Mouse (Mus musculus) cerebellum, adult 11-12 months (tissue): ENCODE results near the gene Spast.
A peak's percentile ranks its signal among the peaks of the same experiment; 100 is the strongest.
"Not testable (repeated sequence)": the region's sequence is repeated elsewhere in the genome, so short reads cannot be mapped to it uniquely, and the experiment has no call there.

Experiments
- DNase-seq: peaks from one replicate; pipeline ENCODE4 v3.0.0; 2022

Spast gene

DNA sequence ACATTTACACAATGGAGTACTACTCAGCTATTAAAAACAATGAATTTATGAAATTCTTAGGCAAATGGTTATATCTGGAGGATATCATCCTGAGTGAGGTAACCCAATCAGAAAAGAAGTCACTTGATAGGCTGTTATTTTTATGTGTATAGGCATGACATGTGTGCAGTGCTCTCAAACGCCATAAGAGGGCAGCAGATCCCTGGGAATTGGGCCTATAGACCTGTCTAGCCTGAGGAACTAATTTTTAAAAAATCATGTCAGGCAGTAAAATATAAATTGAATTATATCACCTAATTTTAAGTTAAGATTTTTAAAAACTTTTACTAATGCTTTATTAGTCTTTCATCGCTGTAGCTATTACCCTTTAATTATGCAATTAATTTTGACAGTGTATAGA lies 10.6 kb upstream of the Spast start:
- DNase-seq: not testable (repeated sequence)

DNA sequence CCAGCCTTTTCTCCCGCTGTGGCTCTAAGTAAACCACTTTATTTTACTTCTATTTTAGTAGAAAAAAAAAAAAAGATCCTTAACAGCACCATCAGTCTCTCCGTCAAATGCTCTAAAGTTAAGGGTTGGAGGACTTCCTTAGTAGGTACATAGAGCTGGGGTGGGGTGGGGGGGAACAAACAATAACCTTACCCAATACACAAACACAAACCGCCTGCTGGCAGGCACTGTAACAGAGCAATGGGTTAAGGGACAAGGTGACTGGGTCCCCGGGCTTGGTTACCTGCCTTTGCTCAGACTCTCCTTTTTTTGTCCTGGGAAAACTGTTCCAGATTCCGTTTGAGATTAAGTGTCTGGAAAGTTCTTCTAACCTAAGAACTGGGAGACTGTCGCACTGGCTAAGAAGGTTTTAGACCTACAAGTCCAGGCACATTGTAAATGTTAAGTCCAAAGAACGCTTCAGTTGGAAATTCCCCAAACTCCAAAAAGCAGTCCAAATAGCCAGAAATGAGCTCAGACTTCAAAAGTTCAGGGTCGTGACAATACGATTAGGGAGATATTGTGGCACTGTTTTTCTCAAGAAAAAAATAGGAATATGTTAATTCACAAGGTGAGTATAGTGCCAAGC lies 7.6 kb upstream of the Spast start:
- no peak for DNase-seq

DNA sequence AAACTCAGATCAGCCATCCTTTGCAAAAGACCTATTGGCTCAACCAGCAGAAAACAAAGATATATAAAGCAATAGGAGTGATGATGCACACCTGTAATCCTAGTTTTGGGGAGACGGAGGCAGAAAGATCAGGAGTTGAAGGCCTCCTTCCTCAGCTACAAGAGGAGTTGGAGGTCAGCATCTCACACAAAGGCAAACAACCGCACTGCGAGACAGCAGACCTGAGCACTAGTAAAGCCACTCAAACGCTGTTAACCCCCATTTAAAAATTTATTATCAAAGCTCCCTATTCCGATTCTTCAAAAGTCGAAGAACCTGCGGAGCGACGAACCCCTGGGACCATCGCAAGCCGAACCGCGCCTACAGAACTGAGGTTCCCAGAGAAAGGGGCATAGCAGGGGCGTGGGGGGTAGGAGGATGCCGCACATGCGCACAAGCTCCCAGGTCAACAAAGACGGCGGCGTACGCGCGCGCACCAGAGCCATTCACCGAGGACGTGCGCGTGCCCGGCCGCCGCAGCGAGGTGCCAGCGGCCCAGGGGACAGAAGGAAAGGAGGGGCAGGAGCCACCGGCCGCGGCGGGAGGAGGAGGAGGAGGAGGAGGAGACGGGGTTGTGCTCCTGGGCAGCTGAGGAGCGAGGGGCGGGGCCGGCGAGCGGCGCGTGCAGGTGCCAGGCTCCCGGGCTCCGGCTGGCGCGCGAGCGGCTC lies 409 bp upstream of the Spast start:
- DNase-seq: peak; percentile 97

DNA sequence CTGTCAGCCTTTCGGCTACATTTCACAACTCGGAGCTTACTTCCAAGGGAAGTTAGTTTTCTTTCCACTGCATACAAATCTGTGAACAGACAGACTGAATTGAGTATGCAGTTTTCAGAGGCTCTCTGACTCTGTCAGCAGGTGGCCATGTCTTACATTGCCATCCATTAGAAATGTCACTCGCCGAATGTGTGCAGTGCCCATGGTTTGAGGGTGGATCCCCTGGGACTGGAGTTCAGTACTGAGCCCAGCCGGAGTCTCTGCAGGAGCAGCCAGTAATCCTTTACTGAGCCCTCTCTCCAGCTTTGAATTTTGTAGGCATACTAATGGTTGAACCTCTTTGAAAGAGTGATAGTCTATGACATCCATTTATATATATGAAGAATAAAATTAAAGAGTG lies 2.4 kb downstream of the Spast start:
- no peak for DNase-seq

DNA sequence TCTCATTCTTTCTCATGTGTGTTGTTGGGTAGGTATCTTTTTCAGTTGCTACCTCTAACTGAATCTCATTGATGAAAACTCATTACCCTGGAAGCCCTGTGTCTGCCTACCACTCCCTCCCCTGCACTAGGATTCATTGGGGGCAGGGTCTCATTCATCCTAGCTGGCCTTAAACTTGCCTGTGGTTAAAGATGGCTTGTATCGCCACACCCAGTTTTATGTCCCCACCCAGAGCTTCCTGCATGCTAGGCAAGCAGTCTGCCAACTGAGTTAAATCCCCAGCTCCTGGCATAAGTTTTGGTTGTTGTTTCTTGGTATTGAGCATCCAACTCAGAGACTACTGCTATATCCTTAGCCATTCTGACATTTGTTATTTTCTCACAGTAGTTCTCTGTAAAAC lies 24.8 kb downstream of the Spast start:
- DNase-seq: no peak

DNA sequence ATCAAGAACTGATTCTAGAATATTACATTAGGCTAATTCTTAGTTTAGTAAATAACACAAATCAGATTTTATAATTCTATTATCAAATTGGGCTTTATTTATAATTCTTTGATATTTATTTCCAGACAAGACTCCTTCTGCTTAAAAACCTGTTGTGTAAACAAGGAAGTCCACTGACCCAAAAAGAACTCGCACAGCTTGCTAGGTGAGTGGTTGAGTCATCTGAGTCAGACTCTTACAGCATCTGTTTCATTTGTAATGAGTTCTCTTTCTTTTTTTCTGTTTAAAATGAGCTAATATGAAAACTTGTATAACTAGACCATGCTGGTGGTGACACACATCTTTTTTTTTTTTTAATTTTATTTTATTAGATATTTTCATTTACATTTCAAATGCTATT lies 38.1 kb downstream of the Spast start:
- no peak for DNase-seq

DNA sequence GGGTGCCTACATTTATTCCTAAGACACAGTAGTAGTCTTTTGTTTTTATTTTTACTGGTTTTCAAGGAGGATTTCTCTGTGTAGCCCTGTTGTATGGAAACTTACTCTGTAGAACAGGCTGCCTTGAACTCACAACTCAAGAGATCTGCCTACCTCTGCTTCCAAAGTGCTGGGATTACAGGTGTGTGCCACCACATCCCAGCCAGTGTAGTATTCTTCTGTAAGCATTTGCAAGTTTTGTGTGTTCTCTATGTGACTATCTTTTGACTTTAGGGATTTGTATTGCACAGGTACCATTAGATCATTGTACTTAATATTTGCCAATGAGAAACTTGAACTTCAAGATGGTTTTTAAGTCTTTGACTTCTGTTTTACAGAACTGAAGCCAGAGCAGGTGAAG lies 47.9 kb downstream of the Spast start:
- no peak for DNase-seq

DNA sequence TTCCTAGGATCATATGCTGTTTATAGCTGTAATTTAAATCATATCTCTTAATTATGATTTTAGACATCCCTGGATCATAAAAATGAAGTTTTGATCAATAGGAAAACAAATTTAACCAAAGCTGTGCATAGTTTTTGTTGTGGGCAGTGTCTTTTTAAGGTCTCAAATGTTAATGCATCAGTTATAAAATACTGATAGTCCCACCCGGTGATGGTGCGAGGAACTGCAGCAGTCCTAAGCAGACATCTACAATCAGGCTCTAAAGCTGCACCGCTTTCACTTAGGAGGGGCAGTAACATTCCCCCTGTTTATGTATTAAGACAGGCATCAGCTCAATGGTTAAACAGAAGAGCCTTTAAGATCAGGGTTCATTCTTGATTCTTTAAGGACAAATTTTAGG lies 51.1 kb downstream of the Spast start:
- DNase-seq: no peak

DNA sequence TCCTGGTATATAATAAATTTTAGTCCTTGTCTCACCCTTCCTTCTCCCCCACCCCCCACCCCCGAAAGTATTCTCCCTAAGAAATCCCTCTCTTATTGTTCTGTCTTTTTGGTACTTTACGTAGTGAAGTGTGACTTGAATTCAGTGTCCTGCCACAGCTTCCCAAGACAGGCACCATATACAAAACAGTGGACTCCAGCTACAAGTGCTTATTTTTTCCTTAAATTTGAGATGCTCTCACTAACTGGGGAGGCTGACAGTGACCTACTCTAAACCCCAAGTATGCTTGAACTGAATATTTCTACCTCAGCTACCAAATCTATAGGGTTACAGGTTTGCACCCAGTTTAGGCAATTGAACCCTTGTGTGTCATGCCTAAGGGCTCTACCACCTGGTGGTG lies 55.6 kb downstream of the Spast start:
- no peak for DNase-seq

DNA sequence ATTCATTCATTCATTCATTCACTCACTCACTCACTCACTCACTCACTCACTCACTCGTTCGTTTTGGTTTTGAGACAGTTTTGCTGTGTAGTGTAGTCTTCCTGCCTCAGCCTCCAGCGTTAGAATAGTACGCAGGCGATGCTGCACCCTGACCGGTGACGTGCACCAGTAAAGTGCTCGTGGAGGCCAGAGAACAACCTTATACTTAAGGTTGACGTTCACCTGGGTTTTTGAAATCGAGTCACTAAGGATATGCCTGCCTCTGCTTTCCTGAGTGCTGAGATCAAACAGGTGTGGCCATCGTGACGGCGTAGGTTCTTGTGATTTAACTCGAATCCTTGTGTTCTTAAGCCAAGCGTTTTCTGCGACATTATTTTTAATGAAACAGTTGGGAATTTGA lies 56.1 kb downstream of the Spast start:
- peak; percentile 18 for DNase-seq

DNA sequence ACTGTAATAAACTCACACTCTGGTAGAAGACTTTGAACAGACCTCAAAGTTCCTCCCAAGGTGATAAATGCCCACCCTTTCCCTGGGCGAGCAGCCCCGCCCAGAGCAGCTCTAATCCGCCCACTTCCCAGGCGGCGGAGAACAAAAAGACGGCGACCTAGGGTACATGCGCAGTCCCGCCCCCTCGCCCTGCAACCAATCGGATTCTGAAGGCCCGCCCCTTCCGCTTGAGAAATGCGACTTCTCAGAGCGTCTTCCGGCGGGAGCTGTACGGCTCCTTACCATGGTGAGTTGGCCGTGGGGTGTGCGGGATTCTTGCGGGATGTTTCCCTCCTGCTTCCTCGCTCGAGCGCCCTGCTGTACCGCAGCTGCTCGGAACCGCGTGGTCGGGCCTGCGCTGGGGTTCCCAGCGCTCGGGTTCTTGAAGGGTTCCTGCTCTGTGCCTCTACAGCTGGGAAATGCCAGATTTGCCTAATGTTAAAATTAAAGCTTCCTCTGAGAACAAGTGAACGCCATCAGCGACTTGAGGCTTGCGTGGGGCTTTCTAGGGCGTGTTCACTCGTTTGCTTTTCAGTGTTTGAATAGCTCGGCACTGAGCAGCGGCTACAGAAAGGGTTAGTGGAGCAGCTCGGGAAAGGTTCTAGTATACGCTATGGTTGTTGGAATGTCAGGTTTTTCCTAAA lies 56.7 kb downstream of the Spast start, which contains the start of gene Slc30a6:
Gene Slc30a6, plus strand, starts transcription at position 226 of the 683 bp plus-strand sequence.
- peak; percentile 96 for DNase-seq

DNA sequence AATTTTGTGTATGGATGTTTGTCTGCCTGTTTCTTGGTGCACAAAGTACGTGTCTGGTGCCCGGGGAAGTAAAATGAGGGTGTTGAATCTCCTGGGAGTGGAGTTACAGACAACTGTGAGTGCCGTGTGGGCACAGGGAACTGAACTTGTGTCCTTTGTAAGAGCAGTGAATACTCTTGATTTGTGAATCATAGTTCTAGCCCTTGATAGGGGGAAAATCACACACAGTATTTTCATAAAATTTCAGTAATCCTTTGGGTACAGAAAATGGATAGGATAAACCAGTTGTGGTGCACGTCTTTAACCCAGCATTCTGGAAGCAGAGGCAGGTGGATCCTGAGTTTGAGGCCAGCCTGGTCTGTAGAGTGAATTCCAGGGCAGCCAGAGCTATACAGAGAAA lies 58.0 kb downstream of the Spast start:
- DNase-seq: no peak

DNA sequence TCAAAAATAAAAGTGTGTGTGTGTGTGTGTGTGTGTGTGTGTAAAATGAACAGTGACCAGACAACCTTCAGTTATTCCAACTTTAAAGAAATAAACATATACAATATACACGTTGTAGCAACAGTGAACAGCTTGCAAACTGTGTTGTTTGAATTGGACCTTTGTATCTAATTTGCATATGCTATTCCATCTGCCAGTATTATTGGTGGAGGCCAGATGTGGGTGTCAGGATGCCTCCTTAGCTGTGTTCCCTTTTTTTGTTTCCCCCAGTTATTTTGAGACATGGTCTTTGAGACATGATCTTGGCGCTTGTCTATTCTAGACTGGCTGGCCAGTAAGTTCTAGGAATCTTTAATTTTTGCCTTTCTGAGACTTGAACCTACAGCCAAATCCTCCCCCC lies 58.4 kb downstream of the Spast start:
- DNase-seq: no peak

DNA sequence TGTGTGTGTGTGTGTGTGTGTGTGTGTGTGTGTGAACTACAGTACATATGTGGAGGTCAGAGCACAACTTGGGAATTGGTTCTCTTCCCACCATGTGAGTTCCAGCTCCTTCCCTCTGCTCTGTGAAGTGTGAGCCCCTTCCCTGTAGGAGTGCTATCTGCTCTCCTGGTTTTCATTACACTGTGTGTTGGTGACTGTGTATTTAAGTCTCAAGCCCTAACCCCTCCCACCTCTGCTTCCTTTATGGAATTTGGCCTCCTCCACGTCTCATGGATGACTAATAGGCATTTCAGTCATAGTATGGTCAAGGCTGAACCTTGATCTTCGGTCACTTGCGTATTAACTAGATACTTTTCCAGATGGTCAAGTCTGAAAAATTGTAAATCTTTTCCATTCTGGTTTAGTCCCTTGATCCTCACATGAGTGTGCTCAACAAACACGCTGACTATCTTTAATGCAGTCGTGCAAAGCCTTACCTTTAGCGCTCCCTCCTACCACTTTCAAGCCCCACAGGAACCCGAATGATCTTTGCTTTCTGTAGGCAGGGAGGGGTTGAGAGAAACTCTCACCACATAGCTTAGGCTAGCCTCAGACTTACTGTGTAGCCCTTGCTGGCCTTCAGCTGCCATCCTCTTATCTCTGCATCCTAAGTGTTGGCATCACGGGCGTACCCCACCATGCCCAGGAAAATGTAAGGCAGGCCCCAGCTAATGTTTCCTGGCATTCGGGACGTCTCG lies 63.9 kb downstream of the Spast start:
- no peak for DNase-seq

DNA sequence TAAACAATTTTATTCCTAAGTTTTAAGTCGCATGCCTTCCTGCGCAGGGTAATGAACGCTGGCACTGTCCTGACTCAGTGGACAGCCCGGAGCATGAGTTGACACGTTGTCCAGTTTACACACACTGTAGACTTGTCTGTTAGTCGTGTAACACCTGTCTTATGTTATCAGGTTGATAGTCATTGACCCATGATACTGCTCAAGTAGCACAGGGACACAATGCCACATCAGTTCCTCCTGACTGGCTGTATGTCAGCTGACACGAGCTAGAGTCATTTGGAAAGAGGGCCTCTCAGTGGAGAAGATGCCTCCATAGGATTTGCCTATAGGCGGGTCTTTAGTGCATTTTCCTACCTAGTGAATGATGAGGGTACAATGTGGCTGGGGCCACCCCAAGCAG lies 67.7 kb downstream of the Spast start:
- no peak for DNase-seq

DNA sequence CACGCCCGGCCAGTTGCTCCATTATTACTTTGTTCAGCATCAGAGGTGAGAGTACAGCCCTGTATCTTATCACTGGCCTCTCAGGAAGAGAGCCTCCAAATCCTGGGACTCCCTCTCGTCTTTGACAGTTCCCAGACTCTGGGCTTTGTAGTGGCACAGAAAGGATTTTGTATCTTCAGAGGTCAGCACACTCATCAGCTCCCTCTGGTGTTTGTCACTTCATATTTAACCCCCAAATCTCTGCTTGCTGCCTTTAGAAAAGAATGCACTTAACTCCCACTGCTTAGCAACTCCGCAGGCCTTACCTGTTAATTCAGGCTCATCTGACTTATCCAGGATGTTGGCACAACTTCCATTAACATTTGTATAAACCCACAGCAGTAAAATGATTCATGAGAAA lies 70.9 kb downstream of the Spast start:
- no peak for DNase-seq

DNA sequence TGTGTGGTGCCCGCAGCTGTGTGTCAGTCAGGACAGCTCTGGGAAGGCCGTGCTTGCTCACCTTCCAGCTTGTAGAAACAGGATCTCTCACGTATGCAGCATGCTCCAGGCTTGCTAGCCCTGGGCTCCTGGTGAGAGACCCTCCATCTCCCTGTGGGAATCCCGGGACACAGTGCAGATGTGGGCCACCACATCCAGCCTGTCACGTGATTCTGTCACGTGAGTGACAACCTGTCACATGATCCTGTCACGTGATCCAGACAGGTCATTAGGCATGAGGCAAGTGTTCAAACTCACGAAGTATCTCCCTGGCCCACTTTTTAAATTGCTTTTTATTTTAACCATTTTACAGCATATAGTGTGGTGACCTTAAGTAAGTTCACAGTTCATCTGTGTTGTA lies 74.5 kb downstream of the Spast start:
- DNase-seq: no peak

DNA sequence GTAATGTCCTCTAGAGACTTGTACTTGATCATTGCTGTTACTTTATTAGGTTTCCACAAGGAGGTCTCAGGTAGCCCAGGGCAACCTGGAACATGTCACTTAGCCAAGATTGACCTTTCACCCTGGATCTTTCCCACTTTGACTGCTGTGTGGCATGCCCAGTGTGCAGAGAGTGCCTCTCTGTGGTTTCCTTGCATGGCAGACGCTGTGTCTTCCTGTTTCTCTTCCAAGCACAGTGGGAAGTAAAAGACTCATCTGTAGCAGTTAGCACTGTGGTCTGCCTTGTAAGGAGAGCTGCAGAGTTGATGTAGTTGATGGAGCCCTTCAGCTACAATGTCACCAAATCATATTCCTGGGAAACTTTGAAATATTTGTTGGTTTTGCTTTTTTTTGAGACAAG lies 75.9 kb downstream of the Spast start:
- no peak for DNase-seq

DNA sequence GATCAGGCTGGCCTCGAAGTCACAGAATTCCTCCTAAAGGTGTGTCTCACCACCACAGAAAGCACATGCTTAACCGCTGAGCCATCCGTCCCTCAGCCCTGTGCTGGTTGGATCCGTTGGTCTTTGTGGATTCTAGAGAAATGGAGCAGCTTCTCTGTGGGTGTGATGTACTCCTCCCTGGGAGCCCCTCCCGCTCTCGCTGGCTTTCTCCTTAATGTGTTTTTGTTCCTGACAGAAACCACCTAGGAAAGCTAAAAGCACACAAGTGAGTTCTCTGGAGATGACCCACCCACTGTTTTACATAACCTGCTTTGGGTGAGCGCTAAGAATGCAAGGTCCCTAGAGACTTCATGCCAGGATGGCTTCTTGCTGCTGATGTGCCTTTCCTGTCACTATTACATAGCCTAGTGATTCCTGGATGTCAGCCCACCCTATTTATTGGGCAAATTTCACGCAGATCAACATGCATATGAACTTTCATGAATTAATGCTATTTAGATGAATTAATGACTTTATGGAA lies 78.1 kb downstream of the Spast start:
- DNase-seq: no peak

DNA sequence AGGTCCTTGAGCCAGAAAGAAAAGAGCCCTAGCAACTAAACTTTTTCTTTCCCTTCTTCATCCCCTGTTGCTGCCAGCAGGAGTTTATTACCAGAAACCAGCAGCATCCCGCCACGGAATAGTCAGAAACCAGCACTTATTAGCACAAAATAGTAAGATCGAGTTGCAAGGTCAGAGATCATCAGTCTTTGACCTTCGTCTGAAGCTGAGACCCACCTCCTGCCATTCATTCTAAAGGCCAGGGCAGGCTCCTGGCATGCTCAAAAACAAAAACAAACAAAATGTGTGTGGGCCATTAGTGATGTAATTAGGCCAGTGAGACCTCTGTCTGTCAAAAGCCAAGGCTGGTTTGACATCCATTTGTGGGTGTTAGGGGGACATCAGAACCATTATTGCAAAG lies 79.4 kb downstream of the Spast start:
- no peak for DNase-seq

DNA sequence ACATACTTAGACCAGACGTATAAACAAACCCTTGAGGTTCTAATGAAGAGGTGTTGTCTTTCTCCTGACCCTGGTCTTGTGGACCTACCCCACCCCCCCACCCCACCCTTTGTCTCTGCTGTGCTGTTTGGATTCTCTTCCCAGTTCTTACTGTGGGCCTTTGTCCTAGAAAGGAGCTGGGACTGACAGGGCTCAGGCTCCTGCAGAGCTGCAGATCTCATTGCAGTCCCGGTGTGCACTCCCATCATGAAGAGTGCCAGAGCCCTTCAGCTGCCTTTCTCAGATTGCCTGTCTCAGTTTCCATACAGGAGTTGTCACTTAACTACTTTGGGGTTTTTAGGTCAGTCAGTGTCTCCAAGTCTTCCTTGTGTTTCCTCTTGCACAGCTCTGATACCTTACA lies 81.9 kb downstream of the Spast start:
- no peak for DNase-seq

DNA sequence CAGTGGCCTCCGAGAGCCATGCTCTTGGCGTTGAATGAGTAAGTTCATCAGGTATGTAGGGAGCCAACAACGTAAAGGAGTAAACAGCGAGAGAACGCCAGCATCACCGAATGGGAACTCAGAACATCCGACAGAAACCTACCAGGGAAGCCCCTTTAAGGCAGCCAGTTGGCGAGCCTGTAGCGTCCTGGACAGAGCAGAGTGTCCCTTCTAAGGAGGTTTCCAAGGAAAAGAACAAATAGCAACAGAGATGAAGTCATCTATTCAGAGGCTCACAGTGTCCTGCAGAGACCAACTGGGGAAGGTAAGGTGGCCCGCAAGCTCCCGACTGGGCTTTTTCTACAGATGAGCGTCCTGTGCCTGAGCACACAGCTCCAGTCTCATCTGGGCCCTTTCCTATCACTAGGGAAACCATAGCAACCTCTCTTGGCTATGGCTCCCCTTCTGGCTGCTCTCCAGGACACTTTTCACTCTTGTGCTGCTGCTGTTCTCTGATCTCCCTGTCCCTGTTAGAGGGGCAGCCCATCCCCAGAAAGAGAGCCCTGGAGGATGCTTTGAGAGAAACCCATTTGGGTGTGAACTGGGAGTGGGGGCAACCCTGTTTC lies 85.7 kb downstream of the Spast start:
- DNase-seq: peak; percentile 4

DNA sequence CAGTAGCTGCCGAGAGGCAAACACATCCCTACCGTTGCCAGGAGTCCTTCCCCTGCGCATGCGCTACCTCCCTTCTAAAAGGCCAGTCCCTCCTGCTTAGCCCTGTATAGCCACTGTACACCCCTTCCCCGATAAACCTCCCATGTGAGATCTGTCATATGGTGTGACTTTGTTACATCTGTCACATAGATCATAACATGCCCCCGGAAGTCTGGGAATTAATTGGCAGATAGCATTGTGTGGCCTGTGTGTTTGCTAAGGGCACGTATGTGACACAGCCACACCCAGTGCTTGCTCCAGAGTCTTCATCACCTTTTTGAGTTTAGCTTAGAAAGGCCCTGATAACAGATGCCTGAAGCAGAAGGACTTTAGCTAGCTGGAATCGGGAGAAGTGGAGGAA lies 91.3 kb downstream of the Spast start:
- no peak for DNase-seq
